Mouse (Mus musculus): ENCODE measurements around the gene Cep85l.

- no peak for TF ChIP-seq CTCF (IDR thresholded peaks at IDR 0.05)
- no peak for TF ChIP-seq EP300 (IDR thresholded peaks at IDR 0.05)
These were observed 37.5 kb downstream of the Cep85l start for GRCm38 (mm10) chr10:53342166-53342728.
